Mouse (Mus musculus) MEL-GATA-1-ER (cell line): ENCODE measurements around the gene Apol7b.

Experiments
- DNase-seq: peaks from one replicate; pipeline ENCODE4 v3.0.0-alpha.2; 2012; ENCODE audit warnings: low read depth; ENCODE audit errors: extremely low read depth

The Apol7b gene

DNA sequence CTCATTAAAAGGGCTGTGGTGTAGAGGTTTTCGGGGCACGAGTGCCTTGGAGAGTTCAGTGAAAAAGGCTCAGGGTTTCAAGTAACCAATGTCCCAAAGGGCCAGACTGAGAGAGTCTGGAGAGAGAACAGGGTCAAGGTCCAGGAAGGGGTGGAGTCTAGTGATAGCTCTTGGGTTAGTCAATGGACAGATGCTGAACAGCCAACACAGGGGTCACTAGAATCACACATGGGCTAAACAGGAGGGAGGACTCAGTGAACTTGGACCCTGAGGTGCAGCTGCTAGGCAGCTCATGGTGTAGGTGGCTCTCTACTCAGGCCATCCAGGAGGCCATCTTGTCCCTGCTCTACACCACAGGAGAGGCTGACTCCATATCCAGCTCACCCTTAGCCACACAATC lies 59.8 kb downstream of the Apol7b start:
- DNase-seq, result no peak

DNA sequence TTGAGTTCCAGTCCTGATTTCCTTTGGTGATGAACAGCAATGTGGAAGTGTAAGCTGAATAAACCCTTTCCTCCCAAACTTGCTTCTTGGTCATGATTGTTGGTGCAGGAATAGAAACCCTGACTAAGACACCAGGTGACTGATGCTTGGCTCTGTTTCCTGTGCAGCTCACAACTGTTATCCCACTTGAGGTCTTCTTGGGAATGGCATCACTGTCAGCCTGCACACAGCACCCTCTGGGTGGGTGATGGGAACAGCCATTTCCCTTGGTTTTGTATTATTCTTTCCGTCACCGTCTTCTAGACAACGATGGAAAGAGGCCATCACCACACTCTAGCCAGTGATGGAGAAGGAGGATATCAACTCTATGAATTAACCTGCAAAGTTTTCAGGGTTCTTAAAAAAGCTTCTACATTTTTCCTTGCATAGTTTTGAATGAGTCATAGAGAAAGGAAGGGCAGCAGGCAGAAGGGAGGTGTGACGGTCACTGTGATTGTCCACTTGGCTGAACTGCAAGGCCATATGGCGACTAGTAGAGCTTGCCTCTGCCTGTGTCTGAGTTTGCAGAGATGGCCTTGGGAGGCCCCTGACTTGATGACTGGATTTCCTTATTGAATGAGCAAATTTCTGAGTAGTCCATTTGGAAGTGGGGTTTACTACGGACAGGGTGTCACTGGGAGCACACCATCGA lies 62.8 kb downstream of the Apol7b start:
- no peak for DNase-seq

DNA sequence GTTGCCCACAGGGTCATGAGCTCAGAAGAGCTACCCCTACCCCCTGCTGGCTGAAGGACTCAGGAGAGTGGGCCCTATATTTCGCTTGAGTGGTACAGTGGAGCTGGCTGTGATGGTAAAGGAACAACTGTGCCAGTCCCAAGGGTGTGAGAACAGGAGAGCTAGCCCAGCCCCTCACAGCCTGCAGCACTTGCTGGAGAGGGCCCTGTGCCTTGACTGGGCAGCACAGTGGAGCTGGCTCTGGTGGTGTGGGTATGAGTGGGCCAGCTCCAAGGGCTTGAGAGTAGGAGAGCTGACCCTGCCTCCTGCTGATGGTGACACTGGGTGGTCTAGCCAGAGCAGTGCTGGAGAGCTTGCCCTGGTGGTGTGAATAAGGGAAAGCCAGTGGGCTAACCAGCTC lies 64.4 kb downstream of the Apol7b start:
- DNase-seq, result no peak

DNA sequence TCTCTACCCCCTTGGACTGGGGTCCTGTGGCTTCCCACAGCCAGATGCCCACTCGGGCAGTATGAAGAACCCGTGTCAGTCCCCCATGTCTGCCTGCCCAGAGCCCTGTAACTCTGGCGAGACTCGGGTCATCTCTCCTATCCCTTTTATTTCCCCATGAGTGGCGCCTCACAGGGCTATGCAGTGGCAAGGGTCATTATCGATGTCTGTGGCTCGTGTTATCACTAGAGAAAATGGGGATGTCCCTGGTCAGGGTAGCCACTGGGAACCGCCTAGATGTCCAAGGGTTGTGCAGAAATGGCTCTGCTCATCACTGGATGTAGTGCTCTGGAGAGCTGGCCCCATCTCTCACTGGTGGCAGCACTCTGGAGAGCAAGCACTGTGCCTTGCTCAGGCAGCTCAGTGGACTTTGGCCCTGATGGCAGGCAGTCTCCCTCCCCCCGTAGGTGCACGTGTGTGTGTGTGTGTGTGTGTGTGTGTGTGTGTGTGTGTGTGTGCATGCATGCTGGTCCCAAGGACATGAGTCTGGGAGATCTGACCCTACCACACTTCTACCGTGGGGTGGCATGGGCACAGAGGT lies 64.9 kb downstream of the Apol7b start:
- no peak for DNase-seq

DNA sequence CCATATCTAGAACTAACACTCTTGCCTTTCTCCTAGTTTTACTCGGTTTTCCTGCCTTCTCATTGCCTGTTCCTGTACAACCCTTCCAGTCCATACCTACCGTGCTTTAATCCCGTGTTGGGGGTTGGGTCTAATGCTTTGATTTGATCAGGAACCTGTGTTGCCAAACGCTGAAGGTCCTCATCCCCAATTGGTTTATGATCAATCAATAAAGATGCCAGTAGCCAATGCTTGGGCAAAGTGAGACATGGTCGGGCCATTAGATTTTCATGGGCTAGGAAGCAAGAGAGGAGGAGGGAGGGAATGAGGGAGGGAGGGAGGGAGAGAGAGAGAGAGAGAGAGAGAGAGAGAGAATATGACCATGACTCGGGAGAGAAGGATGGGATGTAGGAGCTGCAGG lies 65.8 kb downstream of the Apol7b start:
- DNase-seq, result no peak

DNA sequence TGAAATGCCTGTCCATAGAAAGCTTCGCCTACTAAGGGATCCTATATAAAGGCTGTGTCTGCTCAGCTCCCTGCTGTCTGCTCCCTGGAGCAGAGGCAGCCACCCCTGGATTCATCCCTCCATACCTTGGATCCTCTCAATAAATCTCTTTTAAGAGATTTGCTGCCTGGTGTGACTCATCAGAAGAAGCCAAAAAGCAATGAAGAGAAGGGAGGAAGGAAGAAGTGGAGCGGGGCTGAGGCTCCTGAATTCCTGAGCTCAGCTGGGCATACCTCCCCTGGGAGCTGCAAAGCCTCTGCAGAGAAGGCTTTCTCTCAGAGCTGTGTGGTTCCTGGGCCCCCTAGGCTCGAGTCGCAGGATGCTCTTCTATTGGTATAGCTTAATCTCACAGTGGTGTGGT lies 67.4 kb downstream of the Apol7b start:
- no peak for DNase-seq

DNA sequence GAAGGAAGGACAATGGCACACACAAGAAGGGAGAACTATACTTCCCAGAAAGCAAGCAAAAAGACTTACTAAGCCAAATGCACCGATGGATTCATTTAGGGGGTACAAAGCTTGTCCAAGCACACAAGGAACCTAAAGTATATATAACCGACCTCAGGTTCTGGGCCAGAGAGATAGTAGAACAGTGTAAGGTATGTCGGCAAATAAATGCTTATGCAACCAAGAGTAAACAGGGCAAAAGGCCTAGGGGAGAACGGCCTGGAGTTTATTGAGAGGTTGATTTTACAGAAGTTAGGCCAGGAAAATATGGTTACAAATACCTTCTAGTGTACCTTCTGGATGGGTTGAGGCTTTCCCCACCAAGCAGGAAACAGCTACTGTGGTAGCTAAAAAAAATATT lies 69.9 kb downstream of the Apol7b start:
- no peak for DNase-seq

DNA sequence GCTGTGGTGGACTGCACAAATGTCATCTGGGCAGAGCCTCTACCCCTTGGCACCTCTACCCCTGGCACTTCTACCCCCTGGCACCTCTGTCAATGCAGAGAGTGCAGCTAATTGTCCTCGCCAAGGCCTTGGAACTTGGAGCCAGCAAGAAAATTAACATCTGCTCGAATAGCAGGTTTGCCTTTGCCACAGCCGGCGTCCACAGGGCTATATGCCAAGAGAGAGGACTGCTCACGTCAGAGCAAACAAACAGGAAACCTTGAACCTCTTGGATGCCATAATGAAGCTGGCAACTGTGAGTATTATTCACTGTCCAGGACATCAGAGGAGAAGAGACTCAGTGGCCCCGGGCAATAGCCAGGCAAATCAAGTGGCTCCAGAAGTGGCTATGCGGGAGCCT lies 70.4 kb downstream of the Apol7b start:
- no peak for DNase-seq
